Mouse (Mus musculus) hindbrain, embryonic 13.5 days (tissue): ENCODE data around the gene Egln1. TPM values are rescaled to one million over a fixed set of nuclear protein-coding genes. Genes with fewer than 3 reads are reported as not detected.

ENCODE experiments used
- ATAC-seq: fragments of 200-750 bp; cut with Nextera tagmentation; 2 replicates; pipeline ENCODE4 v1.8.0; 2017; ENCODE audit warnings: moderate TSS enrichment; ENCODE audit not compliant: low FRiP score
- H3K27ac ChIP-seq: fragments of 300-500 bp; sonication (generic); 2 replicates; pipeline ENCODE4 v1.5.1; 2015; ENCODE audit warnings: inconsistent platforms, mild to moderate bottlenecking, moderate library complexity
- H3K27me3 ChIP-seq: fragments of 300-500 bp; sonication (generic); 2 replicates; pipeline ENCODE4 v1.6.1; 2015; ENCODE audit warnings: mild to moderate bottlenecking, inconsistent platforms
- H3K36me3 ChIP-seq: fragments of 300-500 bp; sonication (generic); 2 replicates; pipeline ENCODE4 v1.6.1; 2015; ENCODE audit warnings: mild to moderate bottlenecking, inconsistent platforms
- H3K4me1 ChIP-seq: fragments of 300-500 bp; sonication (generic); replicated peaks from 2 replicates; pipeline ENCODE4 v1.6.1; 2015; ENCODE audit warnings: inconsistent platforms
- H3K4me2 ChIP-seq: fragments of 300-500 bp; sonication (generic); 2 replicates; pipeline ENCODE4 v1.6.1; 2015; ENCODE audit warnings: inconsistent platforms, mild to moderate bottlenecking, moderate library complexity
- H3K4me3 ChIP-seq: fragments of 300-500 bp; sonication (generic); 2 replicates; pipeline ENCODE4 v1.5.1; 2015; ENCODE audit warnings: mild to moderate bottlenecking, inconsistent platforms
- H3K9ac ChIP-seq: fragments of 300-500 bp; sonication (generic); 2 replicates; pipeline ENCODE4 v1.6.1; 2015; ENCODE audit warnings: mild to moderate bottlenecking, inconsistent platforms
- H3K9me3 ChIP-seq: fragments of 300-500 bp; sonication (generic); 2 replicates; pipeline ENCODE4 v1.6.1; 2016; ENCODE audit warnings: inconsistent platforms
- WGBS: fragments of 180-500 bp; shearing (Covaris S2); methylation state at CpG from one replicate; pipeline ENCODE4 v1.1.7; 2015; 5-methylcytosine and 5-hydroxymethylcytosine counted together
- polyA plus RNA-seq: library from polyadenylated mRNA; unstranded; fragments of >200 nt; fragmentation: Nextera tagmentation; extraction: Ambion mirVana; gene quantifications from 2 replicates; pipeline ENCODE4 v1.2.1, GENCODE M21; 2015

Gene Egln1
- polyA plus RNA-seq, 1 experiment from 2014 or later: 17.2 TPM

DNA sequence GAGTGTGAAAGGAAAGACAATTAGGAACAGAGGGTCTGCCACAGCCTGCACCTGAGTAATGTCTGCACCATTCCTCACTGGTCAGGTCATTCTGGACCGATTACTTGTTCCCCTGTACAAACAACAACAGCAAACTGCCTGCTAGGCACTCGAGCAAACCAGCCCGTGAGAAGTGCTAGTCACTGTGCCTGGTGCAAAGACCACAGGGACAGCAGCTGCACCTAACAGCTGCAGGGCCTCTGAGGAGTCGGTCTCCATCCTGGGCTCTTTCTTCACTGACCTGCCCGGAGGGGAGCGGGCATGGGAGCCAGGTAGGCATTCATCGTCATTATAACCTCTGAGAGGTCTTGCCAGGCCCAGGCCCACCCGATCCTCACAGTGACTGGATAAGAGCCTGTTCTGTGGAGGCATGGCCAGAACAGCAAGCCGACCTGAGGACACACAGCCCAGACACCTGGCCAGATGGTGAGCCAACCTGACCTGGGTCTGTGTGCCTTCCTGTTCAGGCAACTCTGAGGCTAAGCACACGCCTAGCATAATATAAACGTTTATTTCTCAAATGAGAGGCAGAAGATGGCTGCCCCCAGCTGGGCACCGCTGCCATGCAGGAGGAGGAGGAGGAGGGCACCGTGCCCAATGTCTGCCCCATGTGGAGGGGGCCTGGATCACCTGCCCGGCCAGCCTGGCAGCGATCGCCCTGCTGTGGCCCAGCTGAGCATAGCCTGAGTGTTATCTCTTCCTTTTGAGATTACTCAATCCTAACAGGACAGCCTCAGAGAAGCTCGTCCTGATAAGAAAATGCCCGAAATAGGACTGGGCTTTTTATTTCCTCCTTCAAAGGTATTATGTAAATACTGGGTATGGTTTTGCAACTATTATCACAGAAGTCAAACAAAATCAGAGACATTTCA lies 27.5 kb downstream of the Egln1 start:
- Histone ChIP-seq H3K27ac (peak overlapping the region; percentile 64), H3K9ac (peak overlapping the region; percentile 53)

DNA sequence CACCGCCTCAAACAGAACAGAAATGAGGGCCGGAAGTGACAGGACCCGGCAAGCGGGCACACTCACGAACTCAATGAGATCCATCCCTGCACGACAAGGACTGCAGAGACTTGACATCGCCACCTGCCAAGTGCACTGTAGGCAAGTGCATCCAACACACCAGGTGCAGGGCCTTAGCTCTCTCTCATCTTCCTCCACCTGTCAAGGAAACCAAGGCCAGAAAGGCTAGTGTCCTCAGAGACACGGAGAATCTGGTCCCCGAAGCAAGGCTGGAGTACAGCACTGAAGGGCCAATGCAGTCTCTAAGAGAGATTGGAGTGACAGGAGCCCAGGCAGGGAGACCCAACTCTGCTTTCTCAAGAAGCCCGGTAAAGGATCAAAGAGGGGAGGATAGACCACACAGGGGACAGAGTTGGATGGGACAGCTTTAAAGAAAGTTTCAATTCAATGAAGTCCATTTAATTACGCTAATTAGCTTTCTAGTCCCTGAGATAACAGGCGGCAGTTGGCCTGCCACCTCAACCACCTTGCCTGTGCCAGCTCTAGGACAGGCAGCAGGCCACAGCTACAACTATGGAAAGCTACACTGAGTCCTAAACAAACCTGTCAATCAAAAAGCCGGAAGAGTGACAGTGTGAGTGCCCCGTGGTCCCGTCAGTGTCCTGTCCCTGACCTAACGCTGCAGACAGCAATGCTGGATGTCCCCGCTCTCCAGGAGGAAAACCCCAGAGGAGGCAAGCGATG lies 31.2 kb downstream of the Egln1 start:
- WGBS: 84% methylated on average over 18 of the region's 18 CpGs
- Histone ChIP-seq H3K27ac (no peak overlapping the region), H3K36me3 (peaks cover 26% of the 10 kb centered on the region), H3K9me3 (no peaks in the 10 kb centered on the region), H3K27me3 (no peaks in the 10 kb centered on the region), H3K4me3 (no peak overlapping the region), H3K4me2 (no peak overlapping the region), H3K4me1 (peaks cover 36% of the 10 kb centered on the region), H3K9ac (no peak overlapping the region; the same call in 1 of the 2 replicates)
- ATAC-seq: no peak

More for the DNA sequence above, 27.5 kb downstream of the Egln1 start:
- Histone ChIP-seq H3K27me3 (no peaks in the 10 kb centered on the region), H3K9me3 (no peaks in the 10 kb centered on the region), H3K4me1 (peaks cover 48% of the 10 kb centered on the region), H3K36me3 (peaks cover 13% of the 10 kb centered on the region), H3K4me2 (no peak overlapping the region), H3K4me3 (no peak overlapping the region)
- 80% methylated on average over 18 of the region's 18 CpGs for WGBS
- ATAC-seq: no peak

DNA sequence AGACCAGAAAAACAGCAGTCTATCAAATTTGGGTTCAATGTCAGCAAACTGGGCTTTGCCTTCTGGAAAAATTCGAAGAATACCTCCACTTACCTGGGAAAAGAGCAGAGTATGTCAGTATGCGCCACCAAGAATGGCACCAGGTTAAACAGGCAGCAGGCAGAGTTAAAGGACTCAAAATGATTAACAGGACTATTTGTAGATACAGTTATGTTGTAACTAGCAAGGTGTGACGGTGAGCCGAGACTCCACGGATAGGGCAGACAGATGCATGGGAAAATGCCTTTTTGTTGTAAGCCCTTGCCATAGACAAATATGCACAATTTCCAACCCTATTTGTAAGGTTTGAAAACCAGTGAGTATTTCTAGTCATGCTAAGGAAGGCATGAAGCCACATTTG lies 35.1 kb downstream of the Egln1 start:
- Histone ChIP-seq H3K27ac (no peak overlapping the region), H3K9me3 (no peaks in the 10 kb centered on the region), H3K27me3 (no peaks in the 10 kb centered on the region), H3K4me2 (no peak overlapping the region), H3K9ac (no peak overlapping the region), H3K4me1 (peaks cover 22% of the 10 kb centered on the region), H3K4me3 (no peak overlapping the region), H3K36me3 (peaks cover 63% of the 10 kb centered on the region)
- ATAC-seq: no peak
- over 99% methylated on average over 5 of the region's 5 CpGs for WGBS

DNA sequence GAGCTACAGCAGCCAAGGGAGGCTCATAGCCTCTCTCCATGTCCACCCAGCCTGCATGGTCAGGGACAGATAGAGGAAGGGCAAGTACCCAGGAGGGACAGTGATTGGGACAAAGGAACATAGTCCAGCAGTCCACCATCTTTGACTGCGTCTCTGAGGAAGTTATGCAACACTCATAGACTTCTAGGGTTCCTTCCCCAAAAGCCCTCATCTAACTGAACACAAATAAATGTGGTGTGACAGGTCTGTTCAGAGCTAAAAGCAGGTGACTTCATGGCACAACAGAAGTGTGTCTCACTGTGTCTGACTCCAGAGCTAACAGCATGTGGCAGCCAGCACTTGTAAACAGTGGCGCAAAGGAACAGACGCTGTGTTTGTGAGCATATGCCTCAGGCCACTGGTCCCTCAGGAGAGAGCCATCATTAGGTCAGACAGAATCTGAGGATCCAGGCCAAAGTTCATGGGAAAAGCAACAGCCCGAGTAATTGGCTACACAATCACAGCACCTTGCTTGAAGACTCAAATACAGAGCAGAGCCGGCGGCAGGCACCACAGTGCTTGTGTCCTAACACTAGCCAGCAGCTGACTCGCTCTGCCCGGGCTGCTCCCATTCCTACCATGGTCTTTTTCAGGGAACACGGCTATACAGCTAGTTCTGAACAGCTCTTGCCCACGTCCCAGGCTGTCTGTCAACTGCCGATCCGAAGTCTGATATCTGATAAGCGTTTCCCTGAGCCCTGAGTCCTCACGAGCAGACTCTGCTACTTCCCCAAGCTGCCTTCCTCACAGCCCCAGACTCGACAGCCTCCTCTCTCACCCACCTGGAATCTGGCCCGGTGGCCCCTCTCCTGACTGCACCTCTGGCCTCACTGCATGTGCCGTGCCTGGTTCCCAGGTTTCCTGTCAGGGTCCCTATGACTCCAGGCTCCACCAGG lies 36.9 kb downstream of the Egln1 start:
- WGBS: 79% methylated on average over 17 of the region's 17 CpGs
- H3K9me3 ChIP-seq: no peaks in the 10 kb centered on the region
- peaks cover 80% of the 10 kb centered on the region for H3K36me3 ChIP-seq
- no peak overlapping the region for H3K9ac ChIP-seq
- H3K4me2 ChIP-seq: no peak overlapping the region
- 0 out of 2 replicates have a peak, but pooled peaks cover 6% of the 10 kb centered on the region for H3K4me1 ChIP-seq
- no peak overlapping the region for H3K4me3 ChIP-seq
- H3K27ac ChIP-seq: no peak overlapping the region
- H3K27me3 ChIP-seq: no peaks in the 10 kb centered on the region
- ATAC-seq: no peak

DNA sequence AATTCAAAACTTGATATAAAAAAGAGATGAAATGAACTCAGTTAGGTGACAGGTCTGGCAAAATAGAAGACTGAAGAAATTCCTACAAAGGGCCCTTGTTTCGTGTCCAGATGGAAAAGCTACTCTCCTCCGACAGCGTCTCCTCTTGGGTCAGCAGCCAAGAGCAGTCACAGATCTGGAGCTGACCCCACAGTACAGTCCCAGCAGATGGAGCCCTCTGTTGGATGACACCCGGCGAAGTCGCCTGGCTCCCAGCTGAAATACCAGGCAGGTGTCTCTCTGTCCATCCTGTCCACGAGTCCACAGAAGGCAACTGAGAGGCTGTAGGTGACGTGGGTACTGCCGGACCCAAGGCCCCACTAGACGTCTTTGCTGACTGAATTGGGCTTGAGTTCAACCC lies 38.8 kb downstream of the Egln1 start:
- Histone ChIP-seq H3K9ac (no peak overlapping the region), H3K27me3 (no peaks in the 10 kb centered on the region), H3K9me3 (no peaks in the 10 kb centered on the region), H3K27ac (no peak overlapping the region), H3K4me1 (peaks cover 11% of the 10 kb centered on the region; the same call in 1 of the 2 replicates), H3K4me3 (no peak overlapping the region), H3K36me3 (peaks cover 97% of the 10 kb centered on the region), H3K4me2 (no peak overlapping the region)
- 91% methylated on average over 10 of the region's 10 CpGs for WGBS
- ATAC-seq: no peak

DNA sequence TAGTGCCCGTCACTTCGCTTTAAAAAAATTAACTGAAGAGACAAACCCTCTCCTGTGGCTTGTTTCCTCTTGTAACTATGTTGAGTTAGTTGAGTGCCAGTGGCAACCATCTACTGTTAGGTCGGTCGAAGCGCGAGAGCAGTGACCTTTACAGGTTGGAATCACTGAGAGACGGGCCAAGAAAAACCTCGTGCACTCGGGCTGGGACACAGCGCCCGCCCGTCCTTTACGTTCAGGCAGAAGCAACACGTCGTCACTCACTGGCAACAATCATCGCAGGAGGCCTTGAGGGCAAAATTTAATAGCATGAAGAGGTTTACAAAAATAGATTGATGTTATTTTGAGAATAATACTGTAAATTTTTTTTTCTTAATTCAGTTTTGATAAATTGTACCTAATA lies 39.2 kb downstream of the Egln1 start:
- WGBS: 94% methylated on average over 16 of the region's 16 CpGs
- Histone ChIP-seq H3K36me3 (peaks cover 94% of the 10 kb centered on the region), H3K4me2 (no peak overlapping the region), H3K9ac (no peak overlapping the region), H3K4me1 (peaks cover 12% of the 10 kb centered on the region; the same call in 1 of the 2 replicates), H3K9me3 (no peaks in the 10 kb centered on the region), H3K4me3 (no peak overlapping the region), H3K27ac (no peak overlapping the region), H3K27me3 (no peaks in the 10 kb centered on the region)
- no peak for ATAC-seq

DNA sequence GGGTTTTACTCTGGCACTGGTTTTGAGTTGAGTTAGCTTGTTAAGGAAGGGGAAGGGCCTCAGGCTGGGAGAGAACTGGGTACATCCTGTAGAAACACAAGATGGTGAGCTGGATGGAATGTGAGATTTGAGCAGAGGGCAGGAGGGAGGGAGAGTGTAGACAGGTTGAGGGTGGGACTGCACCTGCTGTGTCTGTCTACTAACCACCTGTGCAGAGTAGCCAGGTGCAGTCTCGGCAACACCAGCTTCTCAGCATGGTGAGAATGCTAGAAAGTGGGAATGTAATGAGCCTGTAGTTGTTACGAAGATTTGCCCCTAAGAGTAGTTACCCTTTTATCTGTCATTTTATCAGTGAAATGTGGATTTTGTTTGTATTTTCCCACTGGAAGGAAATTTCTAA lies 43.6 kb downstream of the Egln1 start:
- H3K27ac ChIP-seq: no peak overlapping the region
- ATAC-seq: no peak
- no peak overlapping the region for H3K9ac ChIP-seq
- no peak overlapping the region for H3K4me3 ChIP-seq
- H3K9me3 ChIP-seq: no peaks in the 10 kb centered on the region
- H3K36me3 ChIP-seq: peaks cover 88% of the 10 kb centered on the region
- H3K27me3 ChIP-seq: no peaks in the 10 kb centered on the region
- WGBS: 95% methylated on average over 2 of the region's 2 CpGs
- no peak overlapping the region for H3K4me2 ChIP-seq
- H3K4me1 ChIP-seq: peaks cover 12% of the 10 kb centered on the region; the same call in 1 of the 2 replicates

DNA sequence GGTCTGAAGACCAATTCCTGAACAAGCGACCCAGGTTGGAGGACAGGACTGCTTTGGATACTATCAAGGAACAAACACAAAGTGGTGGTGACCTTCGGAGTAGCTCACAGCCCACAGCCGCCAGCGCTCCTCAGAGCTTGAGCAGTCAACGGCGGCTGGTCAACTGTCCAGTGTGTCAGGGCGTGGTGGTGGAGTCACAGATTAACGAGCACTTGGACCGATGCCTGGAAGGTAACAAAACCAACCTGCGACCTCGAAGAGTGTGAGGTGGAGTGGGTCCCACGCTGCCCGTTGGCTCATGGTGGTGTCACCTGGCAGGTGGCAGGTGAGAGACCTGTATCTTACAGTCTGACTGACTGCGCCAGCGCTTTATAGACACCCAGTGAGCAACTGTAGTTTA lies 45.9 kb downstream of the Egln1 start:
- Histone ChIP-seq H3K9ac (no peak overlapping the region), H3K27ac (no peak overlapping the region), H3K4me2 (no peak overlapping the region), H3K4me3 (no peak overlapping the region), H3K4me1 (peaks cover 28% of the 10 kb centered on the region), H3K36me3 (peaks cover 79% of the 10 kb centered on the region), H3K9me3 (no peaks in the 10 kb centered on the region), H3K27me3 (no peaks in the 10 kb centered on the region)
- no peak for ATAC-seq
- 98% methylated on average over 15 of the region's 15 CpGs for WGBS

DNA sequence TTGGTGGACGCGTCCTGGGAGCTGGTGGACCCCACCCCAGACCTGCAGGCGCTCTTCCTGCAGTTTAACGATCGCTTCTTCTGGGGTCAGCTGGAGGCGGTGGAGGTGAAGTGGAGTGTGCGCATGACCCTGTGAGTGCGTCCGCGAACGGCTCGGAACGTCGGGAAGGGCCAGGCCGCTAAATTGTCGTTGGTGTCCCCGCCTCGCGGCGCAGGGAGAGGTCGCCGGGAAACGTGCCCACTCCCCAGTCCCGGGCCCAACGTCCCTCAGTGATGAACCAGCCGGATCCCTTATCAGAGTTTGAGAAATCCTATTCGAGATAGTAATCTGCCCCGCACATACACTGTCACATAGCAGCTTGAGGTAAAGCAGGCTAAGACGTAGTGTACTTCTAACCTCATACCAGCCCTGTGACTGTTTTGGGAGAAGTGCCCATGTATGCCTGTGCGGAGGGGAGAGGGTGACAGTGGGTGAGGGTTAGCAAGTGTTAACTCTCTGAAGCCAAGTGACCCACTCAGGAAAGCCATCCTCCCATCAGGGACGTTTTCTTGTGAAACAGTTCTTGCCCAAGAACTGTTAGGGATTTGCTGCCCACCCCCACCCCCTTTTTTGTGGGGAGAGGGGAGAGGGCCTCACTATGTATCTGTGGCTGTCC lies 50.7 kb downstream of the Egln1 start:
- WGBS: 7% methylated on average over 31 of the region's 31 CpGs
- Histone ChIP-seq H3K36me3 (peaks cover 58% of the 10 kb centered on the region), H3K4me3 (peak overlapping the region; percentile 97), H3K4me2 (peak overlapping the region; percentile 98), H3K27ac (peak overlapping the region; percentile 88), H3K9me3 (no peaks in the 10 kb centered on the region), H3K4me1 (peaks cover 48% of the 10 kb centered on the region), H3K9ac (peak overlapping the region; percentile 95), H3K27me3 (no peaks in the 10 kb centered on the region)
- ATAC-seq: no peak; the same call in 1 of the 2 replicates

DNA sequence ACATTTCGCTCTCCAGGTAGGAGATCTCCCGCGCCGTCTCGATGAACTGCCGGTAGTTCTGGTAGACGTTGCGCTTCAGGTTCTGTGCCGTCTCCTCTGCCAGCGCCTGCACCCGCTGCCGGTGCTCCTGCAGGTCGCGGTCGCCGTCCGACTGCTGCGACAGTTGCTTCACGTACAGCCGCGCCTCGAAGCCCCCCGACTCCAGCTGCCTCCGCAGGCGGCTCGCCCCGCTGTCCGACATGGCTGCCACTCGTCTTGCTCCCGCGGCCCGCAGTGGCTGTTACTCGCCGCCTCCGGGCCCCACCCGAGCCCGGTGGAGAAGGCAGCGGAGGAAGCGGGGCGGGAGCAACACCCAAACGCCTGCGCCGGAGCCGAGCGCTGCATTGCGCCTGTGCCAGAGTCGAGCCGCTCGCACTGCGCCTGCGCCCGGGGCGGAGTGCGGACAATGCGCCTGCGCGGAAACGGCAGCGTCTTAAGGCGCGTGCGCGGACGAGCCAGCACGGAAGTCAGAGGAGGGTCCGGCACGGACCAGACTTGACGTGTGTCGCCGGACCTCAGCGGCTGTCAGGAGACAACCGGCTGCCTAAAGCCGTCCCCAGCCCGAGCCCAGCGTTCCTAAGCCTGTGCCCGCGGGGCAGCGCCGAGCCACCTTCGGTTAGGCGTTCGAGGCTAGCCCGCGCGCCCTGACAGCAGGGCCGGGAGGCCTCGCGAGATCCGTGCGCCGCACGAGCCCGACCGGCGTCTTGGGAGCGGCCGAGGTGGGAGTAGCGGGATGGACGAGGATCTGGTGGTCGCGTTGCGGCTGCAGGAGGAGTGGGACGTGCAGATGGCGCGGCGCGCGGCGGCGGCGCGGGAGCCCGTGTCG lies 51.5 kb downstream of the Egln1 start, which contains the start of the genes Exoc8 and Sprtn:
Exoc8 (minus strand) TSS at position 320 of the 865 bp plus-strand sequence.
Sprtn (plus strand) TSS at position 501 of the 865 bp plus-strand sequence.
- peak; percentile 88 for ATAC-seq
- H3K27me3 ChIP-seq: no peaks in the 10 kb centered on the region
- H3K4me2 ChIP-seq: peak within 1 kb of the TSS; percentile 98
- H3K4me1 ChIP-seq: peaks cover 55% of the 10 kb centered on the region
- H3K9ac ChIP-seq: peak within 1 kb of the TSS; percentile 95
- peak within 1 kb of the TSS; percentile 97 for H3K4me3 ChIP-seq
- under 1% methylated on average over 107 of the region's 114 CpGs for WGBS
- peak within 1 kb of the TSS; percentile 88 for H3K27ac ChIP-seq
- H3K9me3 ChIP-seq: no peaks in the 10 kb centered on the region
- H3K36me3 ChIP-seq: peaks cover 53% of the 10 kb centered on the region
